Mouse (Mus musculus): ENCODE results near the gene Otulin. TPM values are rescaled to one million over a fixed set of nuclear protein-coding genes. Genes with fewer than 3 reads are reported as not detected.

Otulin gene
- polyA plus RNA-seq, 1 experiment from 2014 or later: 26.2 TPM

DNA sequence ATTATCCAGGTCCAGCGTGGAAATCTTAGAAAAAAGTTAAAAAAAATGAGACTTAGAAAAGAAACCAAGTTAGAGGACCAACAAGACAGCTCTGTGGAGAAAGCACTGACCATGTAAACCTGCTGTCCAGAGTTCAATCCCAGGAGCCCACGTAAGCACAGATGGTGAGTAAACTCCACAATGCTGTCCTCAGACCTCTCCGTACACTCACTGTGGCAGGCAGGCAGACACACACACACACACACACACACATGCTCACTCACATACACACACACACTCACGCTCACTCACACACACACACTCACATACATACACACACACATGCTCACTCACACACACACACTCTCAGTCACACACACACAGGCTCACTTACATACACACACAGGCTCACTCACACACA is 17.2 kb downstream of the Otulin start:
- H3K4me2 ChIP-seq: no peak overlapping the region
- H3K9ac ChIP-seq: no peak overlapping the region
- H3K27ac ChIP-seq (ENCODE audit: poor library complexity, severe bottlenecking): no peak overlapping the region
- no peak overlapping the region for H3K4me3 ChIP-seq
- no peaks in the 10 kb centered on the region for H3K27me3 ChIP-seq (replicated peaks)
- WGBS: 94% methylated on average over 4 of the region's 4 CpGs
- no peaks in the 10 kb centered on the region for H3K9me3 ChIP-seq (replicated peaks)
- ATAC-seq (ENCODE audit: insufficient number of reproducible peaks, low FRiP score): no peak
- no peaks in the 10 kb centered on the region; the same call in 1 of the 2 replicates for H3K4me1 ChIP-seq (replicated peaks)
- H3K36me3 ChIP-seq: peaks cover 55% of the 10 kb centered on the region

DNA sequence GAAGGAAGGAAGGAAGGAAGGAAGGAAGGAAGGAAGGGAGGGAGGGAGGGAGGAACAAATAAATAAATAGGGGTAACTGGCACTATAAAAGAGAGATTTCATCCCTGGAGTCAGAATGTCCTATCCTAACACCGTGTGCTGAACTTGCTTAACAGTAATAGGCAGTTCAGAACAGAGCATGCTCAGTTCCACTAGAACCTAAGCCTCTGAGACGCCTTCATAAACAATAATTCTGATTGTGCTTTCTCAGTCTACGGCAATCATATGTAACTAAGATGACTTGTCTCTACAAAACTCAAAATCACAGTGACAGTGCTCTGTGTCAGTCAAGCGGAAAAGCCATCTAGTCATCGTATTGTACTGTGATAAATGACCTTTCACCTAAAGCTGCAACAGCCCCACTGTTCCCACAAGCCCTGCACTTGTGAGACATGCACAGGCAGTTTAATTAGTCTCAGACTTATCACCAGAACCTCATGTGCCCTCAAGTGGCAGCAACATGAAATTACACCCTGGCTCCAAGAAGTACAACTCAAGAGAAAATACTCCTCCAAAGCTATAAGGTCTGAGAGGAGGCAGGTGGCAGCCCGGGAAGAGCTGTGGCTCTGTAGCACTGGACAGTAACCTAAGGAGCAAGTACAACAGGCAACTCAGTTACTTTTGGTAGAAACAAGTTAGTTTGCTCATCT is 17.8 kb downstream of the Otulin start:
- no peak overlapping the region for H3K4me3 ChIP-seq
- no peaks in the 10 kb centered on the region; the same call in 1 of the 2 replicates for H3K4me1 ChIP-seq (replicated peaks)
- H3K9me3 ChIP-seq (replicated peaks): no peaks in the 10 kb centered on the region
- H3K27ac ChIP-seq (ENCODE audit: poor library complexity, severe bottlenecking): no peak overlapping the region
- no peak overlapping the region for H3K9ac ChIP-seq
- H3K36me3 ChIP-seq: peaks cover 54% of the 10 kb centered on the region
- WGBS: 60% methylated on average over 6 of the region's 6 CpGs
- ATAC-seq (ENCODE audit: insufficient number of reproducible peaks, low FRiP score): peak; percentile 45; the same call in 1 of the 2 replicates
- no peak overlapping the region for H3K4me2 ChIP-seq
- no peaks in the 10 kb centered on the region for H3K27me3 ChIP-seq (replicated peaks)

DNA sequence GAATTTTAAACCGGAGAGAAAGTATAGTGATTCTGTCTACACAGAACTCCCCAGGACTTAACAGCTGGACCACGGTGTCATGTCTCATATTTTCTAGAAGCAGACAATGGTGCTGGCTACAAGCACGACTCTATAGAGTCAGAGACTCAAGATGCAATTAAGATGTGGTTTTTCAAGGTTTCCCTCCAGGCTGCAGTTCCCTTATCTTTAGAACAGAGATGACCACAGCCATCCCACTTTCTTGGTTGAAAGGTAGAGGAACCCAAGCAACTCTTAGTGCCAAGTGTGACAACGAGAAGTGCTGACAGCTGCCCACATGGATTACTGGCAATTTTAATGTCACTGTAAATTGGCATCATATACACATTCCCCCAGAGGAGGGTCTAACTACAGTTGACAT is 20.9 kb downstream of the Otulin start:
- Histone ChIP-seq H3K9ac (no peak overlapping the region), H3K4me2 (no peak overlapping the region), H3K9me3 (replicated peaks) (no peaks in the 10 kb centered on the region), H3K36me3 (peaks cover 62% of the 10 kb centered on the region), H3K4me1 (replicated peaks) (no peaks in the 10 kb centered on the region), H3K27ac (ENCODE audit: poor library complexity, severe bottlenecking) (no peak overlapping the region), H3K27me3 (replicated peaks) (no peaks in the 10 kb centered on the region), H3K4me3 (no peak overlapping the region)
- no peak for ATAC-seq (ENCODE audit: insufficient number of reproducible peaks, low FRiP score)
- WGBS: 77% methylated on average over 4 of the region's 4 CpGs

DNA sequence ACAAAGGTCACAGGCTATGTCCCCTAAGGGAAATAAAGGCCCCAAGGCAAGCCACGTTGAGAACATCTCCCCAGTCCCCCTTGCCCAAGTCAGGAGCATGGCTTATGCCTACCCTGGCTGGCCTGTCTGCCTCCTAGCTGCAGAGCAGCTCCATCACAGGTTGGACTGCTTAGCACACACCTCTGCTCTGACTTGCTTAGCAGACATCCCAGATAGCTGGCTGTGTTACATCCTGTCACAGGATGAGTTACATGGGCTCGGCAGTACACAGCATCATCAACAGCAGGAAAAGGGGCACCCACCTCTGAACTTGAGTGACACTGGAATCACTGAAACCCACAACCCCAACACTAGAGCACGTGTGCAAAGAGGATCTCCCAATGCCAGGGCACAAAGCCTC is 25.2 kb downstream of the Otulin start:
- no peak overlapping the region for H3K4me2 ChIP-seq
- no peaks in the 10 kb centered on the region for H3K27me3 ChIP-seq (replicated peaks)
- WGBS: 78% methylated on average over 3 of the region's 3 CpGs
- H3K4me1 ChIP-seq (replicated peaks): peaks cover 3% of the 10 kb centered on the region
- H3K9me3 ChIP-seq (replicated peaks): no peaks in the 10 kb centered on the region
- H3K4me3 ChIP-seq: no peak overlapping the region
- no peak overlapping the region for H3K9ac ChIP-seq
- no peak overlapping the region for H3K27ac ChIP-seq (ENCODE audit: poor library complexity, severe bottlenecking)
- ATAC-seq (ENCODE audit: insufficient number of reproducible peaks, low FRiP score): no peak
- H3K36me3 ChIP-seq: peaks cover 67% of the 10 kb centered on the region

DNA sequence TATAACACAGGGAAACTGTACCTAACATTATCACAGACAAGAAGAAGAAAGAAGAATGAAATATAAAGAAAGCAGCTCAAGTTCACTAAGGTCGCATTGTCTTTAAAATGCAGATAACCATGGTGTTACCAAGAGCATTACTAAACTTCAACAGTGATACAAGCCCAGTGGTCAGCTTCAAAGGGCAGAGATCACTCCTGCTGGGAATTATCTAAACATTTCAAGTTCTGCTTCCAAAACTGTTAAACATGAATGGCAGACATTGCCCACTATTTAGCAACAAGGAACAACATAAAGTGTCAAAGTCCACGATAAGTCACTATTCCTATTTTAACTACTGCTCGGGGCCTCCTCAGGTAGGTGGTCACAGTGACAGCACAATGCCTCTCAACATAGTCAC is 25.9 kb downstream of the Otulin start:
- Histone ChIP-seq H3K27ac (ENCODE audit: poor library complexity, severe bottlenecking) (no peak overlapping the region), H3K36me3 (peaks cover 67% of the 10 kb centered on the region), H3K9me3 (replicated peaks) (no peaks in the 10 kb centered on the region), H3K9ac (no peak overlapping the region), H3K4me1 (replicated peaks) (peaks cover 3% of the 10 kb centered on the region), H3K4me2 (no peak overlapping the region), H3K4me3 (no peak overlapping the region), H3K27me3 (replicated peaks) (no peaks in the 10 kb centered on the region)
- 84% methylated on average over 3 of the region's 3 CpGs for WGBS
- ATAC-seq (ENCODE audit: insufficient number of reproducible peaks, low FRiP score): no peak

DNA sequence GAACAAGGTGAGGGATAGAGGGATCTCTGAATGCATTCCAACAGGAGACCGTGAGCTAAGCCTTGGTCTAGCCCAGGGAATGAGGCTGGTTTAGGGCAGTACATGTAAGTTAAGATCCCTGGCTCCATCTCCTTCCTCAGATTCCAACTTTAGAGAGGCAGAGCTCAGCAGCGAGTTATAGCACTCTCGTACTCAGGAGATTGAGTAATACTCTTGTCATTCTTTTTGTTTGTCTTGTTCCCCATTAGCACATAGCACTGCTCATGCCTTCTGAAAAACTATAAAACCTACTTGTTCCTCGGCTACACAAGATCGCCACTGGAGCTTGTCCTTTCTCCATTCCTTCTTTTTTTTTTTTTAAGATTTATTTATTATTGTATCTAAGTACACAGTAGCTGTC is 30.0 kb downstream of the Otulin start:
- Histone ChIP-seq H3K27ac (ENCODE audit: poor library complexity, severe bottlenecking) (no peak overlapping the region), H3K4me1 (replicated peaks) (peaks cover 23% of the 10 kb centered on the region), H3K36me3 (peaks cover 53% of the 10 kb centered on the region), H3K4me2 (no peak overlapping the region), H3K9ac (no peak overlapping the region), H3K9me3 (replicated peaks) (no peaks in the 10 kb centered on the region), H3K27me3 (replicated peaks) (no peaks in the 10 kb centered on the region), H3K4me3 (no peak overlapping the region)
- WGBS: 90% methylated on average over 5 of the region's 5 CpGs
- no peak for ATAC-seq (ENCODE audit: insufficient number of reproducible peaks, low FRiP score)

DNA sequence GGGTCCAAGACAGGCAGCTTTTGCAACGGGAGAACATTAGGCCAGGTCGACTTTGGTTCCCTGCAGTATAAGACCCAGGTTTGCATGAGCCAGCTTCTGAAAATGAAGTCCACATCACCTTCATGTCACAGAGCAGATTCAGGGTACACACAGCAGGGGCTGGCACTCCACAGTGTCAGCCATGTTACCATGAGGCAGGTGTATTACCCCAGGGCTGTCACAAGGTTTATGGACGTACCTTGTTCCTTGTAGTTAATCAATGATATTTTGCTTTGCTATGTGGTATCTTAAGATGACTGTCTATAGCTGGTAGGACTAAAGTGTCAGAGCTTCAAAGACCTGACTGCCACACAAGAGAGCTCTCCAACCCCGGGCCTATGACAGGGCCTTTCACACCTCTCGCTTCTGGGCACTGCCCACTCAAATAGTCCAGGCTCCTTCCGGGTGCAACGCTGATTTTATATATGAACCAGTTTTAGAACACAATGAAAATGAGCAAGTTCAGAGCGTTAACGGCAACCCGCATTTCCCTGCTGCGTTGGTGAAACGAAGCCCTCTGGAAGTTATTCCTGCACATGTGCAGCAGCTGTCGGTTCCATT is 31.6 kb downstream of the Otulin start:
- Histone ChIP-seq H3K27me3 (replicated peaks) (no peaks in the 10 kb centered on the region), H3K9me3 (replicated peaks) (no peaks in the 10 kb centered on the region)
- WGBS: 94% methylated on average over 13 of the region's 13 CpGs

DNA sequence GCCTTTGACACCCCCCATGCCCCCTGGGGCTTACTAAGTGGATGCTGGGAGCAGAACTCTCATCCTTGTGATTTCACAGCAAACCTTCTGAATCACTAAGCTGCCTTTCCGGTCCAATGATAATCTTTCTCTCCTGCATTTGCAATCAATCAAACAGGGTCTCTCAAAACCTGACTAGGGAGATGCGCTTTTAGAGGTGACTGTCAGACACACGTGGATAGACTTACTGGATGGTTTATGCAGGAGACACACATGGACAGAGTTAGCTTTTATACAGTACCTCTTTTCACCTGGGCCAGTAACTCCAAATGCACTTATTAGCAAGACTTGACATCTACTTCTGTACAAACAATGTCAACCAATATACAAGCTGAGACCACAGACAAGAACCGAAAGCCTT is 33.0 kb downstream of the Otulin start:
- no peak overlapping the region for H3K27ac ChIP-seq (ENCODE audit: poor library complexity, severe bottlenecking)
- no peak overlapping the region for H3K4me2 ChIP-seq
- no peaks in the 10 kb centered on the region for H3K9me3 ChIP-seq (replicated peaks)
- no peak overlapping the region for H3K4me3 ChIP-seq
- H3K4me1 ChIP-seq (replicated peaks): peaks cover 30% of the 10 kb centered on the region
- H3K9ac ChIP-seq: no peak overlapping the region
- H3K27me3 ChIP-seq (replicated peaks): no peaks in the 10 kb centered on the region
- ATAC-seq (ENCODE audit: insufficient number of reproducible peaks, low FRiP score): no peak
- H3K36me3 ChIP-seq: peaks cover 54% of the 10 kb centered on the region
- 86% methylated on average over 4 of the region's 4 CpGs for WGBS

More for the DNA sequence above, 31.6 kb downstream of the Otulin start:
- no peak overlapping the region for H3K4me2 ChIP-seq
- H3K9ac ChIP-seq: no peak overlapping the region
- peaks cover 30% of the 10 kb centered on the region for H3K4me1 ChIP-seq (replicated peaks)
- no peak for ATAC-seq (ENCODE audit: insufficient number of reproducible peaks, low FRiP score)
- H3K27ac ChIP-seq (ENCODE audit: poor library complexity, severe bottlenecking): no peak overlapping the region
- no peak overlapping the region for H3K4me3 ChIP-seq
- H3K36me3 ChIP-seq: peaks cover 49% of the 10 kb centered on the region

DNA sequence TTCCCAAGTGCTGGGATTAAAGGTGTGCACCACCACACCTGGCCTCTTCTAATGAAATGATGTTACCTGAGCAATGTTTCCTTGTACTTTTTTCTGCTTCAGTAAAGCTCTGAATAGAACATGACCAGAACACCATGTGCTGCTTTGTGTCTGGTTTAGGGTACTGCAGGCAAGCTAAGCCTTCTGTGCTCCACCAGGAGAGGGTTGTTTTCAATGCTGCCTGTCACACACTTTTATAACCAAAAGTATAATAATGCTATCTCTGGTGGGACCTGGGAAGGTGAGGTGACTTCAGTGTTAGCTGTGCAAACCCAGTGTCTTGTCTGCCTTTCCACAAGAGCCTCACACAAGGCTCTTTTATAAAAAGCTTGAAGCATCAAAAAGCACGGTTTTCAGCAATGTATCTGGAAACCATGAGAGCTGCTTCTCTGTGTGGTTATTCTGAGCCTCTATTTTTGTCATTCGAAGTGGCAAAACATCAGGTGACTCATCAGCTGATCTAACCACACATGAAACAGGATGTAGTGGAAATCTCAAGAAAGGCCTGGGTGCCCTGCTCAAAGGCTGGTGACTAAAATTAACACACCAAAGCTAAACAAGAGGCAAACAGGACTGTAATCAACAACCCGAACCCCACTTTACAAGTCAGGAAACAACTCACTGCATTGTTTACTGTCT is 33.9 kb downstream of the Otulin start:
- H3K4me2 ChIP-seq: no peak overlapping the region
- peaks cover 28% of the 10 kb centered on the region for H3K4me1 ChIP-seq (replicated peaks)
- WGBS: 33% methylated on average over 3 of the region's 3 CpGs
- H3K4me3 ChIP-seq: no peak overlapping the region
- no peak for ATAC-seq (ENCODE audit: insufficient number of reproducible peaks, low FRiP score)
- H3K9ac ChIP-seq: 0 out of 2 replicates have a peak overlapping the region, but pooled peaks have one; percentile 2
- peaks cover 59% of the 10 kb centered on the region for H3K36me3 ChIP-seq
- H3K27ac ChIP-seq (ENCODE audit: poor library complexity, severe bottlenecking): peak overlapping the region; percentile 64
- H3K27me3 ChIP-seq (replicated peaks): no peaks in the 10 kb centered on the region
- H3K9me3 ChIP-seq (replicated peaks): no peaks in the 10 kb centered on the region

DNA sequence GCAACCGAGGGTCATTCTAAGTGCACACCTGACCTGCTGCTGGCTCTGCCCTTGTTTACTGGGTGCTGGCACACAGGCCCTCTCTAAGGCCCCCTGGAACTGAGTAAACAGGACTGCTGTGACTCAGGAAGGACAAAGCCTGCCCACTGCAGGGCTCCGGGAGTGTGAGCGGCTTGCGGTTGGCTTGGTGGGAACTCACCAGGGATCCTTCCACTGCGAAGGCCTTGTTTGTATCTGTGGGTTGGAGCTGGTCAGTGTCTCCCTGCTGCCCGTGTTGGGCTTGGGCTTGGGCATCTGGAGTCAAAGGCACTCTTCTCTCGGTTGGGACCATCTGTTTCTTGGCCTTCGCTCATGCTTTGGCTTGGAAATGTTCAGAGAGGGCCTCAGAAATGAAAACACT is 34.9 kb downstream of the Otulin start:
- peaks cover 62% of the 10 kb centered on the region for H3K36me3 ChIP-seq
- no peaks in the 10 kb centered on the region for H3K9me3 ChIP-seq (replicated peaks)
- no peak overlapping the region for H3K9ac ChIP-seq

DNA sequence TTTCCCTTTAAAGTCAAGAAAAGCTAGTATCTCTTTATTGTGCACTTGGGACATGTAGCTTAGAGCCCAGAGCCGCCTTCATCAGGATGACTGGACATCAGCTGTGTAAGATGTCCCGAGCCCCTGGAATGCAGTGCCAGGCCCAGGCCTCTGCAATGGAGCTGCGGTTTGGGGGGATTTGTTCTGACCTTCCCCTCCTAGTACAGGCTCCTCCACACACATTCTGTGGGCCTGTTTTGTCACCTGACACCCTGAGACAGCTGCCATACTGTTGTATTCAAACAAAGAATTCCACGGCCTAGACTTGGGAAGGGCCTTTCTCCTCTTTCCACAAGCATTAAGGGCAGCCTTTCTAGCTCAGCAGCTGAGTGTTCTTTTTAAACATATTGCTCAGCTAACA is 35.5 kb downstream of the Otulin start:
- WGBS: 46% methylated on average over 4 of the region's 4 CpGs
- Histone ChIP-seq H3K36me3 (peaks cover 62% of the 10 kb centered on the region), H3K4me2 (no peak overlapping the region), H3K9me3 (replicated peaks) (no peaks in the 10 kb centered on the region), H3K4me1 (replicated peaks) (peaks cover 27% of the 10 kb centered on the region), H3K27ac (ENCODE audit: poor library complexity, severe bottlenecking) (peak overlapping the region; percentile 60), H3K9ac (no peak overlapping the region), H3K4me3 (no peak overlapping the region), H3K27me3 (replicated peaks) (no peaks in the 10 kb centered on the region)
- no peak for ATAC-seq (ENCODE audit: insufficient number of reproducible peaks, low FRiP score)

More for the DNA sequence above, 34.9 kb downstream of the Otulin start:
- Histone ChIP-seq H3K4me2 (no peak overlapping the region), H3K4me3 (no peak overlapping the region), H3K27ac (ENCODE audit: poor library complexity, severe bottlenecking) (peak overlapping the region; percentile 60), H3K27me3 (replicated peaks) (no peaks in the 10 kb centered on the region), H3K4me1 (replicated peaks) (peaks cover 27% of the 10 kb centered on the region)
- WGBS: 58% methylated on average over 8 of the region's 8 CpGs
- ATAC-seq (ENCODE audit: insufficient number of reproducible peaks, low FRiP score): no peak

Measured in heart, embryonic 12.5 days (tissue).